Mouse (Mus musculus): ENCODE measurements around the gene Mpv17l2. TPM values are rescaled to one million over a fixed set of nuclear protein-coding genes. Genes with fewer than 3 reads are reported as not detected.

Gene Mpv17l2
- polyA plus RNA-seq, 1 experiment from 2014 or later, result 29.6 TPM

GRCm38 (mm10) chr8:70757523-70758307, 3.0 kb downstream of the Mpv17l2 start:
- Histone ChIP-seq H3K27me3 (ENCODE audit: control insufficient read depth, insufficient read depth, low read length) (no peaks in the 10 kb centered on the region), H3K4me2 (no peak overlapping the region), H3K4me3 (ENCODE audit: low read depth, low read length) (no peak overlapping the region), H3K36me3 (ENCODE audit: control insufficient read depth, insufficient read depth, low read length) (no peaks in the 10 kb centered on the region), H3K9me3 (ENCODE audit: control insufficient read depth, low read length) (no peaks in the 10 kb centered on the region), H3K27ac (ENCODE audit: low read depth, low read length) (no peak overlapping the region), H3K4me1 (ENCODE audit: control insufficient read depth, insufficient read depth, low read length) (peaks cover 11% of the 10 kb centered on the region; the same call in 1 of the 2 replicates), H3K9ac (ENCODE audit: low read length) (no peak overlapping the region)
- 72% methylated on average over 22 of the region's 22 CpGs for WGBS
- ATAC-seq (ENCODE audit: low FRiP score) (no peak), DNase-seq (ENCODE audit: low spot score, missing footprints) (no peak)

GRCm38 (mm10) chr8:70756476-70757040, 4.2 kb downstream of the Mpv17l2 start:
- peaks cover 11% of the 10 kb centered on the region; the same call in 1 of the 2 replicates for H3K4me1 ChIP-seq (ENCODE audit: control insufficient read depth, insufficient read depth, low read length)

GRCm38 (mm10) chr8:70755661-70756475, 4.9 kb downstream of the Mpv17l2 start:
- Histone ChIP-seq H3K4me1 (ENCODE audit: control insufficient read depth, insufficient read depth, low read length) (peaks cover 11% of the 10 kb centered on the region; the same call in 1 of the 2 replicates), H3K9ac (ENCODE audit: low read length) (no peak overlapping the region), H3K36me3 (ENCODE audit: control insufficient read depth, insufficient read depth, low read length) (no peaks in the 10 kb centered on the region), H3K4me2 (peak overlapping the region; percentile 9; the same call in 1 of the 2 replicates), H3K27me3 (ENCODE audit: control insufficient read depth, insufficient read depth, low read length) (no peaks in the 10 kb centered on the region), H3K4me3 (ENCODE audit: low read depth, low read length) (peak overlapping the region; percentile 66; the same call in 1 of the 2 replicates), H3K27ac (ENCODE audit: low read depth, low read length) (no peak overlapping the region), H3K9me3 (ENCODE audit: control insufficient read depth, low read length) (no peaks in the 10 kb centered on the region)
- DNase-seq (ENCODE audit: low spot score, missing footprints) (no peak), ATAC-seq (ENCODE audit: low FRiP score) (no peak)
- WGBS, result 88% methylated on average over 24 of the region's 24 CpGs

More at GRCm38 (mm10) chr8:70756476-70757040, 4.2 kb downstream of the Mpv17l2 start:
- DNase-seq (ENCODE audit: low spot score, missing footprints) (no peak), ATAC-seq (ENCODE audit: low FRiP score) (no peak)
- Histone ChIP-seq H3K36me3 (ENCODE audit: control insufficient read depth, insufficient read depth, low read length) (no peaks in the 10 kb centered on the region), H3K4me2 (no peak overlapping the region), H3K27me3 (ENCODE audit: control insufficient read depth, insufficient read depth, low read length) (no peaks in the 10 kb centered on the region), H3K9ac (ENCODE audit: low read length) (no peak overlapping the region), H3K4me3 (ENCODE audit: low read depth, low read length) (no peak overlapping the region), H3K27ac (ENCODE audit: low read depth, low read length) (no peak overlapping the region), H3K9me3 (ENCODE audit: control insufficient read depth, low read length) (no peaks in the 10 kb centered on the region)
- 91% methylated on average over 6 of the region's 6 CpGs for WGBS

- WGBS, result 17% methylated on average over 50 of the region's 50 CpGs
- Histone ChIP-seq H3K36me3 (ENCODE audit: control insufficient read depth, insufficient read depth, low read length) (no peaks in the 10 kb centered on the region), H3K4me3 (ENCODE audit: low read depth, low read length) (peak overlapping the region; percentile 66), H3K4me2 (peak overlapping the region; percentile 88), H3K9ac (ENCODE audit: low read length) (peak overlapping the region; percentile 65), H3K27me3 (ENCODE audit: control insufficient read depth, insufficient read depth, low read length) (no peaks in the 10 kb centered on the region), H3K4me1 (ENCODE audit: control insufficient read depth, insufficient read depth, low read length) (peaks cover 8% of the 10 kb centered on the region; the same call in 1 of the 2 replicates), H3K27ac (ENCODE audit: low read depth, low read length) (no peak overlapping the region), H3K9me3 (ENCODE audit: control insufficient read depth, low read length) (no peaks in the 10 kb centered on the region)
- DNase-seq (ENCODE audit: low spot score, missing footprints), result peak; percentile 91
- ATAC-seq (ENCODE audit: low FRiP score), result peak; percentile 25
Observed at GRCm38 (mm10) chr8:70754871-70755660, 5.7 kb downstream of the Mpv17l2 start.

- no peak within 1 kb of the TSS for H3K27ac ChIP-seq (ENCODE audit: low read depth, low read length)
- no peaks in the 10 kb centered on the region for H3K36me3 ChIP-seq (ENCODE audit: control insufficient read depth, insufficient read depth, low read length)
- WGBS, result 8% methylated on average over 37 of the region's 37 CpGs
- H3K4me1 ChIP-seq (ENCODE audit: control insufficient read depth, insufficient read depth, low read length), result peaks cover 4% of the 10 kb centered on the region; the same call in 1 of the 2 replicates
- H3K9ac ChIP-seq (ENCODE audit: low read length), result peak within 1 kb of the TSS; percentile 65
- DNase-seq (ENCODE audit: low spot score, missing footprints) (peak; percentile 99), ATAC-seq (ENCODE audit: low FRiP score) (peak; percentile 98)
- H3K4me2 ChIP-seq, result peak within 1 kb of the TSS; percentile 88
- H3K4me3 ChIP-seq (ENCODE audit: low read depth, low read length), result peak within 1 kb of the TSS; percentile 66
- H3K9me3 ChIP-seq (ENCODE audit: control insufficient read depth, low read length), result no peaks in the 10 kb centered on the region
- H3K27me3 ChIP-seq (ENCODE audit: control insufficient read depth, insufficient read depth, low read length), result no peaks in the 10 kb centered on the region
Observed at GRCm38 (mm10) chr8:70754043-70754870, 6.5 kb downstream of the Mpv17l2 start, which contains the start of gene Rab3a. TSS of gene Rab3a (plus strand) at chr8:70754679.

GRCm38 (mm10) chr8:70753151-70753550, 7.6 kb downstream of the Mpv17l2 start:
- Histone ChIP-seq H3K27ac (ENCODE audit: low read depth, low read length) (no peak overlapping the region), H3K27me3 (ENCODE audit: control insufficient read depth, insufficient read depth, low read length) (no peaks in the 10 kb centered on the region), H3K4me2 (no peak overlapping the region), H3K36me3 (ENCODE audit: control insufficient read depth, insufficient read depth, low read length) (no peaks in the 10 kb centered on the region), H3K9ac (ENCODE audit: low read length) (no peak overlapping the region), H3K4me1 (ENCODE audit: control insufficient read depth, insufficient read depth, low read length) (peaks cover 4% of the 10 kb centered on the region; the same call in 1 of the 2 replicates), H3K4me3 (ENCODE audit: low read depth, low read length) (no peak overlapping the region), H3K9me3 (ENCODE audit: control insufficient read depth, low read length) (no peaks in the 10 kb centered on the region)
- no peak for DNase-seq (ENCODE audit: low spot score, missing footprints)
- no peak for ATAC-seq (ENCODE audit: low FRiP score)
- 36% methylated on average over 21 of the region's 21 CpGs for WGBS

- no peak overlapping the region for H3K9ac ChIP-seq (ENCODE audit: low read length)
Observed at GRCm38 (mm10) chr8:70752000-70752764, 8.6 kb downstream of the Mpv17l2 start.

More at GRCm38 (mm10) chr8:70752000-70752764, 8.6 kb downstream of the Mpv17l2 start:
- no peaks in the 10 kb centered on the region; the same call in 1 of the 2 replicates for H3K27me3 ChIP-seq (ENCODE audit: control insufficient read depth, insufficient read depth, low read length)
- H3K27ac ChIP-seq (ENCODE audit: low read depth, low read length), result no peak overlapping the region
- no peak overlapping the region for H3K4me3 ChIP-seq (ENCODE audit: low read depth, low read length)
- H3K4me1 ChIP-seq (ENCODE audit: control insufficient read depth, insufficient read depth, low read length), result peaks cover 4% of the 10 kb centered on the region; the same call in 1 of the 2 replicates
- no peaks in the 10 kb centered on the region for H3K36me3 ChIP-seq (ENCODE audit: control insufficient read depth, insufficient read depth, low read length)
- WGBS, result 43% methylated on average over 11 of the region's 11 CpGs
- H3K4me2 ChIP-seq, result no peak overlapping the region
- ATAC-seq (ENCODE audit: low FRiP score) (no peak), DNase-seq (ENCODE audit: low spot score, missing footprints) (peak; percentile 93)
- no peaks in the 10 kb centered on the region for H3K9me3 ChIP-seq (ENCODE audit: control insufficient read depth, low read length)
